Mouse (Mus musculus) forebrain, embryonic 11.5 days (tissue): ENCODE results near the gene Dclk1. TPM values are rescaled to one million over a fixed set of nuclear protein-coding genes. Genes with fewer than 3 reads are reported as not detected.
A peak's percentile ranks its signal among the peaks of the same experiment; 100 is the strongest.

Source experiments
- ATAC-seq: fragments of 200-750 bp; cut with Nextera tagmentation; replicated peaks from 2 replicates; pipeline ENCODE4 v1.8.0; 2017; ENCODE audit warnings: moderate TSS enrichment; ENCODE audit not compliant: low FRiP score
- DNase-seq: peaks from one replicate; pipeline ENCODE4 v3.0.0-alpha.2; 2017; ENCODE audit warnings: low spot score
- H3K27ac ChIP-seq: fragments of 300-500 bp; sonication (generic); 2 replicates; pipeline ENCODE4 v1.5.1; 2014; ENCODE audit warnings: low read depth, low read length
- H3K27me3 ChIP-seq: fragments of 300-500 bp; sonication (generic); 2 replicates; pipeline ENCODE4 v1.6.1; 2014; ENCODE audit warnings: mild to moderate bottlenecking, low read length, mixed read lengths; ENCODE audit not compliant: control insufficient read depth, insufficient read depth
- H3K36me3 ChIP-seq: fragments of 300-500 bp; sonication (generic); 2 replicates; pipeline ENCODE4 v1.6.1; 2014; ENCODE audit warnings: mild to moderate bottlenecking, low read length, moderate library complexity, mixed read lengths; ENCODE audit not compliant: control insufficient read depth, insufficient read depth
- H3K4me1 ChIP-seq: fragments of 300-500 bp; sonication (generic); replicated peaks from 2 replicates; pipeline ENCODE4 v1.6.1; 2014; ENCODE audit warnings: low read length, mixed read lengths; ENCODE audit not compliant: control insufficient read depth, insufficient read depth
- H3K4me2 ChIP-seq: fragments of 300-500 bp; sonication (generic); 2 replicates; pipeline ENCODE4 v1.6.1; 2014; ENCODE audit warnings: low read depth, mild to moderate bottlenecking, low read length, moderate library complexity, mixed read lengths; ENCODE audit not compliant: severe bottlenecking
- H3K4me3 ChIP-seq: fragments of 300-500 bp; sonication (generic); 2 replicates; pipeline ENCODE4 v1.5.1; 2014; ENCODE audit warnings: low read depth, low read length
- H3K9ac ChIP-seq: fragments of 300-500 bp; sonication (generic); 2 replicates; pipeline ENCODE4 v1.6.1; 2014; ENCODE audit warnings: low read length
- H3K9me3 ChIP-seq: fragments of 300-500 bp; sonication (generic); 2 replicates; pipeline ENCODE4 v1.6.1; 2016; ENCODE audit warnings: low read length, mixed read lengths; ENCODE audit not compliant: control insufficient read depth
- WGBS: fragments of 180-500 bp; shearing (Covaris S2); extraction: QIAGEN DNeasy Blood & Tissue Kit; methylation state at CpG from one replicate; pipeline ENCODE4 v1.1.7; 2014; 5-methylcytosine and 5-hydroxymethylcytosine counted together
- polyA plus RNA-seq: library from polyadenylated mRNA; unstranded; fragments of >200 nt; fragmentation: Nextera tagmentation; extraction: Ambion mirVana; gene quantifications from 2 replicates; pipeline ENCODE4 v1.2.1, GENCODE M21; 2014

The Dclk1 gene
- polyA plus RNA-seq, 1 experiment from 2014 or later, result 77.5 TPM

DNA sequence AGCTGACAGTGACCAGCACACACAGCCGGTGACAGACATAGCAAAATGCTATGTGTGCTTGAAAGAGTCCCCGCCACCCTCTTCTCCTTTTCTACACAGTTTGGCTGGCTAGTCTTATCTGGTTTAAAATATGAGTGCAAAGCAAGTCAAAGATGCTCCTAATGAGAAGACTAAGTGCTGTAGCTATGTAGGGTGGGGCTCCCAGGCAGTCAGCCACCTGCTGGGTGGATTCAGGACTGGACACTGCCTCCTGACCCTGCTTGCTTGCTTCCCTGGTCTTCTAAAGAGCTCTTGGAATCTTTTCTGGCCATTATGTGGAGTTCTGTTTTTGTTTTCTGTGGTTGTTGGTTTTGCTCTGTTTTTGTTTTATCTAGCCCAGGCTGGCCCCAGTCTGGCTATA, 108.0 kb downstream of the Dclk1 start:
- no peak for DNase-seq
- peaks cover 33% of the 10 kb centered on the region for H3K4me1 ChIP-seq
- H3K36me3 ChIP-seq, result no peaks in the 10 kb centered on the region
- no peak overlapping the region for H3K4me2 ChIP-seq
- no peaks in the 10 kb centered on the region for H3K9me3 ChIP-seq
- H3K4me3 ChIP-seq, result no peak overlapping the region
- no peak overlapping the region for H3K27ac ChIP-seq
- ATAC-seq, result no peak
- WGBS, result 73% methylated on average over 2 of the region's 2 CpGs
- H3K9ac ChIP-seq, result no peak overlapping the region
- H3K27me3 ChIP-seq, result no peaks in the 10 kb centered on the region

DNA sequence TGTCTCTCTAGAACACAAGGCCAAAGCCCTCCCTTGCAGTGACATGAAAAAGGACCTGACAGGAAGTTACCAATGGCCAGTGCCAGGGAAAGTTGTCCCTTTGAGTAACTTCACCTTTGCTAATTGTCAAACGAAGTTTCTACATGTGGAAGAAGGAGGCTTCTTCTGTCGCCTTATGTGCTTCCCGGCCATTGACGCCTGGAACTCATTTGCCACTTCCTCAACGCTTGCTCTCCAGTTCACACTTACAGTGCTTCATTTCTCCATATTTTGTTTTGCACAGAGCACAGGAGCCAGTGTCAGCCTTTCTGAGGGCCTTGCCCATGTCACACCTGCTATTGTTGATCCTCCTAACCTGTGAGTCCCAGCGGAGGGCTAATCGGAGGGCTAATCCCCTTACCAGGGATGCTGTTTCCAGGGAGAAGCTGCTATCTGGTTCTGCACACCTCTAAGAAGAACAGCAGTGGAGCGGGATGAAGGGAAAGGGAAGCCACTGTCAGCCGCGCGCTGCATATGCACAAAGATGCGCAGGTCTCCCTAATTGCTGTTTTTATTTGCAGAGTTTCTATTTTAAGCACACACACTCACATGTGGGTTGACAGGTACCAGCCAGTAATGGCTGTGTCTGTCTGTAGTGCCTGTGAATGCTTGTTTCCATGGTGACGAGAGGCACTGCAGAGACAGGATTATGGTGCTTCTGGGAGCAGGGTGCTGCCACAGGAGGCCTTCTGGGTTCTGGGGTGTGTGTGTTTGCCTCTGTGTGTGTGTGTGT, 109.3 kb downstream of the Dclk1 start:
- ATAC-seq (peak; percentile 77), DNase-seq (peak; percentile 50)
- WGBS, result 44% methylated on average over 13 of the region's 13 CpGs
- H3K9ac ChIP-seq, result peak overlapping the region; percentile 21; the same call in 1 of the 2 replicates
- H3K36me3 ChIP-seq, result no peaks in the 10 kb centered on the region
- no peak overlapping the region for H3K4me3 ChIP-seq
- no peaks in the 10 kb centered on the region for H3K9me3 ChIP-seq
- no peak overlapping the region for H3K4me2 ChIP-seq
- peaks cover 33% of the 10 kb centered on the region for H3K4me1 ChIP-seq
- H3K27me3 ChIP-seq, result no peaks in the 10 kb centered on the region
- H3K27ac ChIP-seq, result peak overlapping the region; percentile 68

DNA sequence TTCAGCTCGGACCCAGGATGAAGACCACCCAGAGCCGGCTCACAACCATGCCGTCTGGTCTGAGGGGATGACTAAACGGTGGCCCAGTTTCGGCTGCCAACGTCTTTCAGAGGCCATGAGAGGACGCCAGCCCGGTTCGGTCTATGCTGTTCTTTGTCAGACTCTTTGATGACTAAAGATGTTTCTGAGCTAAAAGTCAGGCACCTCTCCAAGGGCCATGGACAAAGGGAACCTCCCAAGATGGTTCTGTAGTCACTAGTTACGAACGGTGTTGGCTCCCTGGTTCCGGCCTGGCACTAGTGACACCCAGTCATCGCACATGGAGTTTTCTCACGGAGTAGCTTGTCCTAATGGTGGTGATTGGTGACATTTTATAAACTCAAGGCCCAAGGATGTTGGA, 110.4 kb downstream of the Dclk1 start:
- ATAC-seq (no peak), DNase-seq (no peak)
- no peaks in the 10 kb centered on the region for H3K36me3 ChIP-seq
- H3K9me3 ChIP-seq, result no peaks in the 10 kb centered on the region
- WGBS, result 79% methylated on average over 14 of the region's 14 CpGs
- no peak overlapping the region for H3K4me2 ChIP-seq
- H3K27ac ChIP-seq, result peak overlapping the region; percentile 50
- peaks cover 29% of the 10 kb centered on the region for H3K4me1 ChIP-seq
- no peak overlapping the region for H3K4me3 ChIP-seq
- no peaks in the 10 kb centered on the region for H3K27me3 ChIP-seq
- no peak overlapping the region for H3K9ac ChIP-seq

DNA sequence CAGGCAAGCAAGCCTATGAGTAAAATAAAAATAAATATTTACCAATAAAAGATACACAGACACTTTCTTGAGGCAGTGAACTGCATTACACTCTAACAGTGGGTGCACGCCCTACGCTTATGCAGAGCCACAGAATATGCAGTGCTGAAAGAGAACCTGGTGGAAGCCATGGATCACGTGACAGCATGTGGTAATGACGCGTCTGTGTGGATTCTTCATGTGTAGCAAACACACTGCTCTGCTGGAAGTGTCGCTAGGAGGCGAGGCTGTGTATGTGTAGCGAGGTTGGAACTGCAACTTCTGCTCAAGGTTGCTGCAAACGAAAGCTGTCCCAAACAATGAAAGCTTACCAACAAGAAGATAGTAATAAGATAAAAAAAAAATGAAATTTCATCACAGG, 111.0 kb downstream of the Dclk1 start:
- 91% methylated on average over 9 of the region's 9 CpGs for WGBS
- peaks cover 23% of the 10 kb centered on the region for H3K4me1 ChIP-seq
- no peak overlapping the region for H3K9ac ChIP-seq
- no peak overlapping the region for H3K27ac ChIP-seq
- no peak overlapping the region for H3K4me3 ChIP-seq
- H3K4me2 ChIP-seq, result no peak overlapping the region
- ATAC-seq (no peak), DNase-seq (peak; percentile 52)
- H3K27me3 ChIP-seq, result no peaks in the 10 kb centered on the region
- H3K9me3 ChIP-seq, result no peaks in the 10 kb centered on the region
- no peaks in the 10 kb centered on the region for H3K36me3 ChIP-seq

DNA sequence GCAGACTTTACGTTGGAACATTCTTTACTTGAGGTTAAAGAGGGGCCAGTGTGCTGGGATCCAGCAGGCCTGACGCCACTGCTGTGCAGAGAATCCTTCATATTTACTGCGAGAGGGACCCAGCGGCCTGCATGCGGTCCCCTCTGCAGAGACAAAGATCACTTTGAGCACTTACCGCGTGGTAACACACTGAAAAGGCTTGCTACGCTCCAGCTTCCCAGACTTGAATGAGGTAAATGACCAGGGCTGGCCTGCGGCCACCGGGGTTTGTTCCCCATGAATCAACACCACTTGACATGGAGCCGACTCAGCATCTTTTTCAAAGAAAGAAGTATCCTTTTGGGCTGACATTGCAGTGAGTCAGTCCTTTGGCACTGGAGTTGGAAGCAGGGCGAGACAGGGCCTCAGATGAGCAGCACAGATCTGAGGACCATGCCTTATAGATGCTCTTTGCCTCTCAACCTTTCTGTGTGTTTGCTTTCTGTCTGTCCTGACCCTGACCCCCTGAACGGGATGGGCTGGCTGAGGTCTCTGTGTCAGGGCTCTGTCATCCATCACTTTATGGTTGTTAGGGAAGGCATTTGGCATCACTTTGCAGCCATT, 111.8 kb downstream of the Dclk1 start:
- Histone ChIP-seq H3K4me1 (peaks cover 21% of the 10 kb centered on the region), H3K9ac (no peak overlapping the region), H3K4me2 (no peak overlapping the region), H3K27ac (no peak overlapping the region), H3K36me3 (no peaks in the 10 kb centered on the region), H3K27me3 (no peaks in the 10 kb centered on the region), H3K4me3 (no peak overlapping the region), H3K9me3 (no peaks in the 10 kb centered on the region)
- DNase-seq (peak; percentile 50), ATAC-seq (no peak)
- WGBS, result 51% methylated on average over 13 of the region's 13 CpGs

DNA sequence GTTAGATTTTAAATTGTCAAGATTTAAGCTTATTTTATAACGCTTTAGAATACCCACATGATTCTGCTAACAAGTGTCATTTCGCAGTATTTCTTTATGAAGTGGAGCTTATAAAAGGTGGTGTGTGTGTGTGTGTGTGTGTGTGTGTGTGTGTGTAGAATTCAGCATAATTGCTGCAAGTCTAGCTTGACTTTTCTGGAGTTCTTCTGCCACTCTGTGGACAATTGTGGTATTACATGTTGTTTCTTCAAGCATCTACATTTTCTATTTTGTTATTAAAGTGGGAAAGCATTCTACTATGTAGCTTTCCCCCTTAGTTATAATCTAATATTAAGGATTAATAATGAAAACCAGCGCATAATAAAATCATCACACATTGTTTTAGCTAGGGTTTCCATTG, 112.6 kb downstream of the Dclk1 start:
- ATAC-seq (no peak), DNase-seq (no peak)
- H3K4me1 ChIP-seq, result peaks cover 21% of the 10 kb centered on the region
- no peak overlapping the region for H3K4me2 ChIP-seq
- WGBS, result 19% methylated on average over 3 of the region's 3 CpGs
- H3K27me3 ChIP-seq, result no peaks in the 10 kb centered on the region
- no peak overlapping the region for H3K9ac ChIP-seq
- no peaks in the 10 kb centered on the region for H3K9me3 ChIP-seq
- no peak overlapping the region for H3K27ac ChIP-seq
- H3K4me3 ChIP-seq, result no peak overlapping the region
- H3K36me3 ChIP-seq, result no peaks in the 10 kb centered on the region

DNA sequence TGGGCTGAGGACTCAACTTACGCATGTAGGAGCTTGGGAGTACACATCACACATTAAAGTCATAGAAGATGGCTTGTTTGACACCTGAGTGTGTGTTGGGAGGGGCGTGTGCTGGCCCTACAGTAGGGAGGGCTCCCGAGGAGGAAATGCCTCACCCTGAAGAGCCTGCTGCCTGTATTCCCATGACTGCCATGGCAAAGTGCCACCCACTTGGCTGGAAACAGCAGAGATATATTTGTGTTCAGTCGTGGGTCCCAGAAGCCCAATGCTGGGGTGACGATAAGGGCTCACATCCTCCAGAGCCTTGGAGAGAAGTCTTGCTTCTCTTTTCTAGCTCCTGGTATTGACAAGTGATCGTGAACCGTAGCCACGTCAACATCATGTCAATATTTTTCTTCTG, 116.3 kb downstream of the Dclk1 start:
- Histone ChIP-seq H3K4me2 (no peak overlapping the region), H3K9me3 (no peaks in the 10 kb centered on the region), H3K36me3 (no peaks in the 10 kb centered on the region), H3K27ac (no peak overlapping the region), H3K4me1 (0 out of 2 replicates have a peak, but pooled peaks cover 4% of the 10 kb centered on the region), H3K4me3 (no peak overlapping the region), H3K9ac (no peak overlapping the region), H3K27me3 (no peaks in the 10 kb centered on the region)
- ATAC-seq (no peak), DNase-seq (no peak)
- 92% methylated on average over 8 of the region's 8 CpGs for WGBS

DNA sequence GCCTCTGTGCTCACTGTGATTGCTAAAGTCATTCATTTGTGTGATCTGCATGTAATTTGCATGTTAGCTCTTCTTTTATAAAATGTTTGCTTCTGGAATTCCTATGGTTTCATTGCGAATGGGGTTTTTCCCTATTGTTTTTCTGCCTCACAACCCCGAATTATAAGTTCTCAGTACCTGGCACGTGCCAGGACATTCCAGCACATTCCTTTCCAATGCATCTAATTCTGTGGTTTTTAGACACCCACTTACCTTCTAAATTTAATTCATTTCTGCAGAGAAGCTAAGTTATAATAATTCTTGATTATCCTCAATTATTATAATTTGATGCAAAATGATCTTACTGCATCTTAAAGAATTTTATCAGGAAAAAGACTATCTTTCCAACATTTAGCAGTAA, 118.7 kb downstream of the Dclk1 start:
- no peaks in the 10 kb centered on the region for H3K9me3 ChIP-seq
- 85% methylated on average over 3 of the region's 3 CpGs for WGBS
- no peak overlapping the region for H3K27ac ChIP-seq
- no peak overlapping the region for H3K4me3 ChIP-seq
- H3K4me2 ChIP-seq, result no peak overlapping the region
- DNase-seq (no peak), ATAC-seq (no peak)
- no peaks in the 10 kb centered on the region for H3K36me3 ChIP-seq
- no peaks in the 10 kb centered on the region for H3K4me1 ChIP-seq
- no peaks in the 10 kb centered on the region for H3K27me3 ChIP-seq
- H3K9ac ChIP-seq, result no peak overlapping the region

DNA sequence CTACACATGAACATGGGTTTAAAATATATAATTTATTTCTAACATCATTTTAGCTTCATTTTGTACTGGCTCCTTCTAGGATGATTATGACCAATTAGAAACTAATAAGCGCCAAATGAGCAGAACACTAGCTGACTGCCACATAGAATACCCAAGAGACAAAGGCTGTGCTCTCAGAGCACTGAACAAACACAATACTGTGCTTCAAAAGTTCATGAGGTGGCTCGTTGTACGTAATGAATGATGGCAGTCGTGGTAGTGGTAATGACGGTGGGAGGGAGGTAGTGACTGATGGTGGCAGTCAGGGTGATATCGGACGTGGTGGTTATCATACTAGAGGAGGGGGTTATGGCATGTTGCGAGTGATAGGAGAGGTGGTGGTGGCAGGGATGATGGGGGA, 125.0 kb downstream of the Dclk1 start:
- ATAC-seq, result no peak
- H3K36me3 ChIP-seq, result no peaks in the 10 kb centered on the region

More for the DNA sequence above, 125.0 kb downstream of the Dclk1 start:
- Histone ChIP-seq H3K9ac (no peak overlapping the region), H3K9me3 (no peaks in the 10 kb centered on the region), H3K4me3 (no peak overlapping the region), H3K27me3 (no peaks in the 10 kb centered on the region), H3K27ac (no peak overlapping the region), H3K4me1 (no peaks in the 10 kb centered on the region), H3K4me2 (no peak overlapping the region)
- no peak for DNase-seq
- 88% methylated on average over 8 of the region's 8 CpGs for WGBS
